Mouse (Mus musculus) midbrain, embryonic 11.5 days (tissue): ENCODE measurements at regions not wholly inside any gene's neighbourhood (a gene's known extent, or its start where the extent isn't known, plus 50 kb on each side); places are given as distances from the start of the nearest gene placed in this dataset.

Experiments used
- ATAC-seq: fragments of 200-750 bp; cut with Nextera tagmentation; 2 replicates; pipeline ENCODE4 v1.8.0; 2017; ENCODE audit warnings: moderate TSS enrichment, moderate library complexity; ENCODE audit not compliant: low FRiP score
- DNase-seq: peaks from one replicate; pipeline ENCODE4 v3.0.0; 2015; ENCODE audit warnings: low spot score; ENCODE audit errors: missing footprints
- H3K27ac ChIP-seq: fragments of 300-500 bp; sonication (generic); 2 replicates; pipeline ENCODE4 v1.5.1; 2014; ENCODE audit warnings: low read depth, low read length
- H3K27me3 ChIP-seq: fragments of 300-500 bp; sonication (generic); 2 replicates; pipeline ENCODE4 v1.6.1; 2014; ENCODE audit warnings: mild to moderate bottlenecking, low read length, moderate library complexity, mixed read lengths; ENCODE audit not compliant: control insufficient read depth, insufficient read depth
- H3K36me3 ChIP-seq: fragments of 300-500 bp; sonication (generic); 2 replicates; pipeline ENCODE4 v1.6.1; 2014; ENCODE audit warnings: mild to moderate bottlenecking, low read length, moderate library complexity, mixed read lengths; ENCODE audit not compliant: control insufficient read depth, insufficient read depth
- H3K4me1 ChIP-seq: fragments of 300-500 bp; sonication (generic); 2 replicates; pipeline ENCODE4 v1.6.1; 2014; ENCODE audit warnings: low read length; ENCODE audit not compliant: control insufficient read depth, insufficient read depth
- H3K4me2 ChIP-seq: fragments of 300-500 bp; sonication (generic); 2 replicates; pipeline ENCODE4 v1.6.1; 2014; ENCODE audit warnings: mild to moderate bottlenecking, moderate library complexity
- H3K4me3 ChIP-seq: fragments of 300-500 bp; sonication (generic); 2 replicates; pipeline ENCODE4 v1.5.1; 2014; ENCODE audit warnings: low read depth, low read length
- H3K9ac ChIP-seq: fragments of 300-500 bp; sonication (generic); 2 replicates; pipeline ENCODE4 v1.6.1; 2014; ENCODE audit warnings: low read length
- H3K9me3 ChIP-seq: fragments of 300-500 bp; sonication (generic); 2 replicates; pipeline ENCODE4 v1.6.1; 2016; ENCODE audit warnings: low read length; ENCODE audit not compliant: control insufficient read depth
- WGBS: fragments of 180-500 bp; shearing (Covaris S2); extraction: QIAGEN DNeasy Blood & Tissue Kit; methylation state at CpG from one replicate; pipeline ENCODE4 v1.1.7; 2014; 5-methylcytosine and 5-hydroxymethylcytosine counted together

- DNase-seq, result no peak
- H3K4me3 ChIP-seq, result no peak overlapping the region
- no peaks in the 10 kb centered on the region for H3K9me3 ChIP-seq
- no peak overlapping the region for H3K4me2 ChIP-seq
- no peak for ATAC-seq
- H3K27ac ChIP-seq, result no peak overlapping the region
- WGBS, result 89% methylated on average over 6 of the region's 6 CpGs
- no peaks in the 10 kb centered on the region for H3K27me3 ChIP-seq
- no peaks in the 10 kb centered on the region for H3K4me1 ChIP-seq
- H3K36me3 ChIP-seq, result no peaks in the 10 kb centered on the region
- no peak overlapping the region for H3K9ac ChIP-seq
These were observed 406.2 kb downstream of the Hace1 start for GRCm38 (mm10) chr10:45983671-45984335.

DNA sequence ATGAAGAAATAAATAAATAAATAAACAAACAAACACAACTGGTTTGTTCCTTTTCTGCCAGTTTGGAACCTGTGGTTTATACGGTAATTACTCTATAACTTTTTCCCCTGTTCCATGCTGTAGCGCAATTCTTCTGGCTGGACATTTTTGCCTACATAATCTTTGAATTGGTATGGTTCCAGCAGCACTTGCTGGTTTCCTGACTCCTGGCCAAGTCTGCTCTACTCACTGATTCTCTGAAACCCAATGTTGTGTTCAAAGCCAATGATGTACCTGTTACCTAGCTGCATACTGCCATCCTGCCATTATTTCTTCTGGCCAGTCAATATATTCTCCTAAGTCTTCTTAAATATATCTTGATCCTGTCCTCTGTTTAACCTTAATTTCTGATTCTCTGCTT lies 408.7 kb downstream of the Hace1 start:
- no peak for DNase-seq
- no peaks in the 10 kb centered on the region for H3K36me3 ChIP-seq
- WGBS, result 98% methylated on average over 2 of the region's 2 CpGs
- H3K9me3 ChIP-seq, result no peaks in the 10 kb centered on the region
- H3K27me3 ChIP-seq, result no peaks in the 10 kb centered on the region
- H3K27ac ChIP-seq, result no peak overlapping the region
- no peaks in the 10 kb centered on the region for H3K4me1 ChIP-seq
- H3K9ac ChIP-seq, result no peak overlapping the region
- no peak for ATAC-seq
- H3K4me2 ChIP-seq, result no peak overlapping the region
- no peak overlapping the region for H3K4me3 ChIP-seq

DNA sequence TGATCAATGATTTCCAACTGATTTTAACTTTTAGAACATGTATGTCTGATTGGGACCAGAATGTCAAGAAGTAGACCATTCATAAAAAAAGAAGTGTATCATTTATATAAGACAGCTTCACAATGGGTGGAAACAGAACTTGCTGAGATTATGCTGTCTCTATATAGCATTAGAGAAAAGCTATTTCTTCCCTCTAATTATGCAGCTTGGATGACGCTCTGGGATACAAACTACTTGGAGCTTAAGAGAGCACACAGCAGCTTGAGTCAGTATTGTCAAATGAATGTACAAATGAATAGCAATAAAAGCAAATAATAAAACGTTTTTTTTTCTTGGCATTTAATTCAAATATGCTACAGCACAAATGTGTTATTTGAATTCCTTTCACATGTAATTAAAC lies 428.7 kb downstream of the Hace1 start:
- H3K27me3 ChIP-seq, result no peaks in the 10 kb centered on the region
- H3K27ac ChIP-seq, result no peak overlapping the region
- WGBS, result 54% methylated on average over 2 of the region's 2 CpGs
- H3K9ac ChIP-seq, result no peak overlapping the region
- H3K4me2 ChIP-seq, result no peak overlapping the region
- ATAC-seq (no peak), DNase-seq (no peak)
- no peaks in the 10 kb centered on the region for H3K36me3 ChIP-seq
- H3K9me3 ChIP-seq, result no peaks in the 10 kb centered on the region
- no peaks in the 10 kb centered on the region for H3K4me1 ChIP-seq
- no peak overlapping the region for H3K4me3 ChIP-seq

GRCm38 (mm10) chr10:46011916-46012596 lies 434.4 kb downstream of the Hace1 start:
- H3K27me3 ChIP-seq, result no peaks in the 10 kb centered on the region
- WGBS, result 22% methylated on average over 12 of the region's 12 CpGs
- H3K4me2 ChIP-seq, result no peak overlapping the region
- H3K4me1 ChIP-seq, result no peaks in the 10 kb centered on the region
- peak; percentile 94 for ATAC-seq
- no peaks in the 10 kb centered on the region for H3K9me3 ChIP-seq
- no peak overlapping the region for H3K4me3 ChIP-seq
- no peak overlapping the region for H3K27ac ChIP-seq
- peak; percentile 85 for DNase-seq
- no peak overlapping the region for H3K9ac ChIP-seq
- no peaks in the 10 kb centered on the region for H3K36me3 ChIP-seq

GRCm38 (mm10) chr10:46012599-46012998 lies 435.0 kb downstream of the Hace1 start:
- H3K4me3 ChIP-seq, result no peak overlapping the region
- WGBS, result 78% methylated on average over 6 of the region's 6 CpGs

DNA sequence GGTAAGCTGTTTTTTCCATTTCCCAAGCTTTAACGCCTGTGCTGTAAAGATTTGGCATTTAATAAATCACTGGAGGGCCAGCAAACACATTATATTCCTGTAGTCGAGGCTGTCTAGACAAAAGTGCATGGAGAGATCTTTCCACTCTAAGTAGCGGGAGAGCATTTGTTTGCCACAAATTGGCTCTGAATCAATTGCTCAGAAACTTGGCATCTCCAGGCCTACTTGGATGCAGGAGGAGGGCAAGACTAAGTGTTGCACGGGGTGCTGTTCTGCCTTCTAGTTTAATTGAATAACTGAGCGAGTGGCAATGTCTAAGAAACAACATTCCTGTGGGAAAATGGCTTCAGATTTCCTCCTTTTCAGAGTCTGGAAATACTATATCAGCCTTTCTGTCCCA lies 438.7 kb downstream of the Hace1 start:
- no peaks in the 10 kb centered on the region for H3K36me3 ChIP-seq
- DNase-seq, result no peak
- no peaks in the 10 kb centered on the region for H3K9me3 ChIP-seq
- H3K9ac ChIP-seq, result no peak overlapping the region
- WGBS, result 86% methylated on average over 5 of the region's 5 CpGs
- ATAC-seq, result no peak
- no peaks in the 10 kb centered on the region for H3K27me3 ChIP-seq
- H3K4me2 ChIP-seq, result no peak overlapping the region
- no peak overlapping the region for H3K27ac ChIP-seq
- no peak overlapping the region for H3K4me3 ChIP-seq
- H3K4me1 ChIP-seq, result no peaks in the 10 kb centered on the region

More at GRCm38 (mm10) chr10:46012599-46012998, 435.0 kb downstream of the Hace1 start:
- H3K27ac ChIP-seq, result no peak overlapping the region
- no peaks in the 10 kb centered on the region for H3K9me3 ChIP-seq
- DNase-seq (no peak), ATAC-seq (0 out of 2 replicates have a peak, but pooled peaks have one; percentile 3)
- no peaks in the 10 kb centered on the region for H3K36me3 ChIP-seq
- no peaks in the 10 kb centered on the region for H3K4me1 ChIP-seq
- H3K9ac ChIP-seq, result no peak overlapping the region
- no peak overlapping the region for H3K4me2 ChIP-seq
- no peaks in the 10 kb centered on the region for H3K27me3 ChIP-seq

DNA sequence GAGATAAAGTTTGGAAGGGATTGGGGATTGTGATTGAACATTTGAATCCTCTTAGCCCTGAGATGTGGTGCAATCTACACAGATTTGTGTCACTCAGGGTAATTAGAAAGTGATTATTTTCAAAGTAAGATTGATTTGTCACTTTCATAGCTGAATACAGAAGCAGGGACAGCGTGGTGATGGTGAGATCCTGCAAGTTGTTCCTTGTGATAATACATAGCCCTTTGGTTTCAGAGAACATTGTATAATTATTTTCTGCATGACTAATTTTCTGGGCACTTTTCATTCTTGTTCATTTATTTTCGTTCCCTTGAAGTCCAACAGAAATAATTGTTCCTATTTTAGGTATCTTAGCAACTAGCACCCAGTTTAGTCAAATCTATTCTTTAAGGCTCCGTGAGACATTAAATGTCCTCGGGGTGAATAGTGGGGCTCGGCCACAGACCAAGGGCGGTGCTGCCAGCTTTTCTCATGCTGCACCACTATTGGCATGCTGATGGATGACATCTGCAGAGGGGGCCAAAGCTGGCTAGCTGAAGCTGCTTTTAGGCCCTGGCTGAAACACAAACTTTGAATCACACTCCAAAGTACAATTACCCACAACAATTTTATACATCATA lies 468.0 kb downstream of the Hace1 start:
- 27% methylated on average over 6 of the region's 6 CpGs for WGBS
- H3K9ac ChIP-seq, result no peak overlapping the region
- ATAC-seq, result peak; percentile 68; the same call in 1 of the 2 replicates
- peaks cover 3% of the 10 kb centered on the region; the same call in 1 of the 2 replicates for H3K4me1 ChIP-seq
- H3K4me2 ChIP-seq, result no peak overlapping the region
- H3K9me3 ChIP-seq, result no peaks in the 10 kb centered on the region
- H3K36me3 ChIP-seq, result no peaks in the 10 kb centered on the region
- no peak for DNase-seq
- no peak overlapping the region for H3K4me3 ChIP-seq
- H3K27me3 ChIP-seq, result no peaks in the 10 kb centered on the region
- H3K27ac ChIP-seq, result no peak overlapping the region

DNA sequence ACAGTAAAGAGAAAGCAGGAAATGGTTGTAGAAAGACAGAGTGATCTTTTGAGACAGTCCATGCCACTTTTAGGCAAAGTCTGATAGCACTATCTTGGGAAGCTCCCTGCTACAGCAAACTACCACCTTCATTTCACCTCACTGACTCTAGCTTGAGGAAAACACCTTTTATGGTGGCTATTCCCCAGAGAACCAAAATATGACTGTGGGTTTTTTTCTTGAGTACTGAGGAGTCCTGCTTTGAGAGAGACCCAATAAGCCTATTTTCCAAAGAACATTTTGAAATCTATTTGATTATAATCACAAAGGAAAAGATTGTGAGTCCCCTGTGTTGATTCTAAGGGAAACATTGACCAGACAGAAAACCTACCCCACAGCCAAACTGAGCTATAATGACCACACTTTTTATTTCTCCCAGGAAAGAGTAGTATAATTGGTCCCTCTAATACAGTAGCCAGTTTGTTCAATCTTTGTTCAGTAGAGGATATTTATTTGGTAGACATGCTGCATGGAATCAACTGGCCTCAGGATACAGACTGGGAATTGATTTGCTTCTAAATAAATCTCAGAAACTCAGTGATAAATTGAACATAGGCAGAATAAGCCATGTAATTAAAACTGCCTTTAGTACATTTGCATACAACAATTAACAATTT lies 468.6 kb downstream of the Hace1 start:
- H3K36me3 ChIP-seq, result no peaks in the 10 kb centered on the region
- DNase-seq (no peak), ATAC-seq (no peak)

More for the DNA sequence above, 468.6 kb downstream of the Hace1 start:
- Histone ChIP-seq H3K4me2 (no peak overlapping the region), H3K9ac (no peak overlapping the region), H3K27ac (no peak overlapping the region), H3K4me1 (peaks cover 3% of the 10 kb centered on the region; the same call in 1 of the 2 replicates), H3K9me3 (no peaks in the 10 kb centered on the region), H3K27me3 (no peaks in the 10 kb centered on the region), H3K4me3 (no peak overlapping the region)
